Mouse (Mus musculus) spleen, adult 2 months (tissue): ENCODE data around the gene Smu1.

Source experiments
- CTCF ChIP-seq: fragments of 200-500 bp; IDR thresholded peaks from 2 replicates; pipeline ENCODE4 v1.5.1; 2011; ENCODE audit warnings: mild to moderate bottlenecking, inconsistent platforms; ENCODE audit not compliant: insufficient read depth, insufficient read length, insufficient replicate concordance; ENCODE audit errors: extremely low read depth
- POLR2A ChIP-seq: fragments of 200-500 bp; IDR thresholded peaks from 2 replicates; pipeline ENCODE4 v1.6.1; 2011; ENCODE audit warnings: low read depth, low read length, inconsistent platforms

DNA sequence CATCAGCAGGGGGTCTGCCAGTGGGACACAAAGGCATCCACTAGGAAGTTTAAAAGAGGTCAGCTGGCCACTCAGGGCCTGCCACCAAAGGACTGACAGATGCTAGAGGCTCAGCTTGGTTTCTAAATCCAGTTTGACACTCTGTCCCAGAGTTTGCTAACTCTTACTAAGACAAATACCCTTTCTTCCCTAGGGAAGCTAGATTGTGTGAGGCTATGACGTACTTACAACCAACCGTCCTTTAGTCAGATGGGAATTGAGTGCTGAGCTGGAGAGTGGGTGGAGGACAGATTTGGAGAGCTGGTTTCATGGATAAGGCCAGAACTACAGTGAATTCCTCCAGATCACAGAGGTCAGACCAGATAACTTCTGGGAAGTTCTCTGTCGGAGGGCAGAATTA is 43.1 kb upstream of the Smu1 start:
- no peak for TF ChIP-seq POLR2A
- no peak for TF ChIP-seq CTCF
